Mouse (Mus musculus): ENCODE measurements around the gene Cfl2. TPM values are rescaled to one million over a fixed set of nuclear protein-coding genes. Genes with fewer than 3 reads are reported as not detected.

Gene Cfl2
- total RNA-seq, 2 experiments from 2014 or later: 509 to 516 TPM

DNA sequence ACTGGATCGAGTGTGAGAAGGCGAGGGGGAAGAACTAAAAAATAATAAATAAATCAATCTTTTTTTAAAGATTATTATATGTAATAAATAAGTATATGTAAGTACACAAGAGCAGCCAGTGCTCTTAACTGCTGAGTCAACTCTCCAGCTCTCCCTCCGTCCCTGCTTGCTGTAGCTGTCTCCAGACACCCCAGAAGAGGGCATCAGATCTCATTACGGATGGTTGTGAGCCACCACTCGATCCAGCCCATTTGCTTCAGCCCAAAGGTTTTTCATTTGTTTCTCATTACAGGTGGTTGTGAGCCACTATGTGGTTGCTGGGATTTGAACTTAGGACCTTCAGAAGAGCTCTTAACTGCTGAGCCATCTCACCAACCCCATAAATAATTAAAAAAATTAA is 32.8 kb downstream of the Cfl2 start:
- no peak for DNase-seq

DNA sequence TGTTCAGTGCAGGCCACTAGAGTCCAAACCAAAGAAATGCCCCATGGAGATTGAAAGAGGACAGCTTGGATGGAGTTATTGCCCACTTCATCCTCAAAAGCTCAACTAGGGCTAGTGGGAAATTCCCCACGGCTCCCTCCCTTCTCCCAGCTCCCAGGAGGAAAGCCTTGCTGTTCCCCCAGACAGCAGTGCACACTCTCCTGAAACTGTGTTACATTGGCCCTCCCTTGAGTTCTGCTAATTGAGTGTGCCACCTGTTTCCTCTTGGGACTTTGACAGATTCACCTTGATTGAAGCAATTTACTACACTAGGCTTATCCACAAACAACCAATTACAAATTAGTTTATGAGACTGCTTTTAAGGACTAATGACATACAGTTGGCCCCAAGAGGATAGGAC is 34.6 kb downstream of the Cfl2 start:
- no peak for DNase-seq

DNA sequence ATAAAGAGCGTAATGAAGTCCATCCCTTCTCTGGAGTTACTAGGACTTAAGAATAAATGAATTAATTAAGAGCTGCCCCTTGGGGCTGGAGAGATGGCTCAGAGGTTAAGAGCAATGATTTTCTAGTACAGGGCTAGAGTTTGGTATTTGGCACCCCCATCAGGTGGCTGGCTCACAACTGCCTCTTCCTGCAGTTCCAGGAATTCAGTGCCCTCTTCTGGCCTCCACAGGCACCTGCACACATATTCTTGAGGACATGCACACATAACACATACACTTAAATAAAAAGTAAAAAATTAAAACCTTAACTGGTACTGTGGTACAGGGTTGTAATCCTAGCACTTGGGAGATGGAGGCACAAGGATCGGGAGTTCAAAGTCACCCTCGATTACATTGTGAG is 37.5 kb downstream of the Cfl2 start:
- DNase-seq: no peak

DNA sequence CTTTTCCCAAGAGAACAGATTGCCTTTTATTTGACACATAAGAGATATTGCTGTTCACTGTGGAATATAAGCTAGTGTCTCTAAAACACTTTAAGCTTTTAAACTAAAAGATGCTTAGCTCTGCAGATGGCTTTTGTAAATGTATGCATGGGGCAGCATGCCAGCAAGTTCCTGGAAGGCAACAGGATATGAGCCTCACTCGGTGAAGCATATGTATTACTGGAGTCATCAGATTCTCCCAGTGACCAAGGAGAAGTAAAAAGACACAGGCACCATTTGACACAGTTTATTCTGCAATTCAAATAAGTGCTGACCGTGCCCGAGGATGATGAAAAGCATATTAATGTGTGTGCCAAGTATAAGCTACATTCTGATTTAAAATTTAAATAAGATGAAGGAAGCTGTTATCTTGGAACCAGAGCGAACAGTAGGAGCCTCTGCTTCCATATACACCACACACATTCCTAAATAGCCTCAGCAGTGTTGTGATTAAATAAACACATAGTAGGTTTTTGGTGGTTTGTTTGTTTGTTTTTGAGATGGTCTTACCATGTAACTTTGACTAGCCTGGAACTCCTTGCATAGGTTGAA is 39.7 kb downstream of the Cfl2 start:
- peak; percentile 9 for DNase-seq

DNA sequence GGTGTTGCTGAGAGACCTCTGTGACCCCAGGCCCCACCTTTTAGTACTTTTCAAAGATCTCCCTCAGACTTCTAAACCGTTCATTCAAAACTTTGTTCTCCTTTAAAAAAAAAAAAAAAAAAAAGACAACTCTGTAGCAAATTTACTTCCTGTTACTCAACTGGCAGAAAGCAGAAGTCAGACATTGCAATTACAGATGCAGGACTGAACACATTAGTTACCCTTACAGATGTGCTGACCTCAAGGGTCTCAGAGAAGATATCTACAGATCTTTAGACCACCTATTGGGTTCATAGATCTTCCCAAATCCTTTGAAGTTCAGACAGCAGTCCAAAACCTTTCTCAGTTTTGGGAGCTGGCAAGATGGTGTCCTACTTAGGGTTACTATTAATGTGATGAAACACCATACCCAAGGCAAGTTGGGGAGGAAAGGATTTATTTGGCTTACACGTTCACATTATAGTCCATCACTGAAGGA is 42.0 kb downstream of the Cfl2 start:
- DNase-seq: no peak

DNA sequence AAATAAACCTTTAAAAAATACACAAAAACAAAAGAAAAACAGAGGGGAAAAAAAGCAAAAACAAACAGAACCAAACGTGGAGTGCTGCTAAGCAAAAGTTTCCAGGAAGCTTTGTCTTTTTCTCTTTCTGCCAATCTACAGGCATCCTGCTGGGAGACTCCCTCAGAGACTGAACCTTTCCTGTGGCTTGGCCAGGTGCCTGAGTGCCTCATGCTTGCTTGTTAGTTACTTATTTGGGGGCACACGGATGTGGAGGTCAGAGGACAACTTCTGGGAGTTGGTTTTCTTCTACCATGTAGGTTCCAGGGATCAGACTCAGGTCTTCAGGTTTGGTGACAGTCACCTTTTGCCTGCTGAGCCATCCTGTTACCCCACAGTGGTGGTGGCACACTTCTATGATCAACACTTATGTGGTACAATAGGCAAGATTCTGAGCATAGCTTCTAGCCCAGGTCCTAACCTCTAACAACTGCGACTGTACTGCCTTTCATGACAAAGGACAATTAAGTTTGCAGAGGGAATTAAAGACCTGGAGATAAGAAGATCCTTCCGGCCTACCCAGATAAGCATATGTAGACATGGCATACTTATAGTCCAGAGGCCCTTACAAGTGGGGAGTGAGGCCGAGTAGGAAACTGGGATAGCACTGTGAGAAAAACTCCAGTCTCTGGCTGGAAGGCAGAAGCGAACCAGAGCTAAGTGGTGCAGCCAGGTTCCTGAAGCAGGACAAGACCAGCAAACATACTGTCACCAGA is 43.3 kb downstream of the Cfl2 start:
- DNase-seq: no peak

DNA sequence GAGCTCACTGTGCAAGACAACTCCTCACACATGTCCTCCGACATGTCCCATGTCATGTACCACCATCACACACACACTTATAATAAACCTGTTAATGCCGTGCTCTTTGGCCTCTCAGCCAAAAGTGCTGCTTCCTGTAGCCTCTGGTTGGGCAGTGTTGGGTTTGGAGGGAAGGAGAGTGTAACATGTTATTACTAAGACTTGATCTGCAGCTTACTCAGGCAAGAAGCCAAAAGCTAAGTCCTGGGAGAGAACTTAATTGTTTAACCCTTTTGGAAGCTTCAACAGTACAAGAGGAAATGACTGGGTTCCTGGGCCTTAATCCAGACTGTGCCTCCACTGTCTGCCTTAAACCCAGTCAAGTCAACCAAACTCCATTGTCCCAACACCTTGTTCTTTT is 52.5 kb downstream of the Cfl2 start:
- DNase-seq: no peak

Other genes with a start within 250 kb of the Cfl2 start
- 10 to 100 TPM; 50.3 to 52.9 TPM for gene Sptssa, start 206.3 kb downstream of the Cfl2 start, total RNA-seq (2021)
- 10 to 100 TPM; 26.8 to 27.4 TPM for gene Eapp, start 167.0 kb downstream of the Cfl2 start, total RNA-seq (2021)
- gene Snx6, start 67.2 kb downstream of the Cfl2 start, total RNA-seq (2021): 10 to 100 TPM; 56.4 TPM
- not detected for gene Gm20403, start 123.7 kb upstream of the Cfl2 start, total RNA-seq (2021)
- 10 to 100 TPM; 15.0 to 16.5 TPM for gene Baz1a, start 151.5 kb upstream of the Cfl2 start, total RNA-seq (2021)
- gene 2700097O09Rik, start 217.2 kb upstream of the Cfl2 start, total RNA-seq (2021): 10 to 100 TPM in 1 of 2 experiments, 1 to 10 TPM in 1; 8.8 to 10.2 TPM
- 100 to 1,000 TPM in 1 of 2 experiments, 10 to 100 TPM in 1; 94.3 to 101 TPM for gene Srp54a, start 217.4 kb upstream of the Cfl2 start, total RNA-seq (2021)